Mouse (Mus musculus) C2C12 (cell line): ENCODE data around the gene Gucy2g. TPM values are rescaled to one million over a fixed set of nuclear protein-coding genes. Genes with fewer than 3 reads are reported as not detected.
"Not testable (repeated sequence)": the region's sequence is repeated elsewhere in the genome, so short reads cannot be mapped to it uniquely, and the experiment has no call there.

Experiments
- H3K27me3 ChIP-seq: one replicate; pipeline ENCODE4 v1.6.1; 2011; ENCODE audit not compliant: control insufficient read depth, insufficient read depth, insufficient read length
- H3K36me3 ChIP-seq: one replicate; pipeline ENCODE4 v1.6.1; 2011; ENCODE audit not compliant: control insufficient read depth, insufficient read depth
- H3K4me3 ChIP-seq: one replicate; pipeline ENCODE4 v1.5.1; 2011; ENCODE audit warnings: mild to moderate bottlenecking, control low read depth; ENCODE audit not compliant: poor library complexity, insufficient read depth, severe bottlenecking
- H3K79me2 ChIP-seq: one replicate; pipeline ENCODE4 v1.6.1; 2011; ENCODE audit not compliant: control insufficient read depth, insufficient read depth
- H3K79me3 ChIP-seq: one replicate; pipeline ENCODE4 v1.6.1; 2011; ENCODE audit warnings: low read depth, control low read depth
- H3ac ChIP-seq: one replicate; pipeline ENCODE3; 2011; ENCODE audit warnings: low read depth; ENCODE audit not compliant: control insufficient read depth, insufficient read length
- CEBPB ChIP-seq: IDR thresholded peaks from one replicate; pipeline ENCODE4 v1.6.1; 2011; ENCODE audit warnings: low read depth, mild to moderate bottlenecking, control low read depth, moderate library complexity
- CTCF ChIP-seq: IDR thresholded peaks from one replicate; pipeline ENCODE4 v1.5.1; 2011; ENCODE audit not compliant: control insufficient read depth, insufficient read depth, insufficient read length
- FOSL1 ChIP-seq: IDR thresholded peaks from one replicate; pipeline ENCODE4 v1.8.0; 2011; ENCODE audit warnings: mild to moderate bottlenecking, low read length; ENCODE audit not compliant: poor library complexity, insufficient read depth, severe bottlenecking
- MAX ChIP-seq: IDR thresholded peaks from one replicate; pipeline ENCODE4 v1.6.1; 2011; ENCODE audit warnings: mild to moderate bottlenecking, control low read depth
- MYOD1 ChIP-seq: IDR thresholded peaks from one replicate; pipeline ENCODE4 v1.6.1; 2011; ENCODE audit warnings: low read depth; ENCODE audit not compliant: control insufficient read depth, insufficient read length
- MYOG ChIP-seq: IDR thresholded peaks from one replicate; pipeline ENCODE4 v1.6.1; 2011; ENCODE audit not compliant: control insufficient read depth, insufficient read length; ENCODE audit errors: extremely low read depth
- USF1 ChIP-seq: IDR thresholded peaks from one replicate; pipeline ENCODE4 v1.6.1; 2011; ENCODE audit warnings: low read depth, mild to moderate bottlenecking, control low read depth, moderate library complexity
- polyA plus RNA-seq: library from polyadenylated mRNA; unstranded; fragments of >200 nt; fragmentation: generic; extraction: Trizol; gene quantifications from one replicate; pipeline ENCODE4 v1.2.1, GENCODE M21; 2012; ENCODE audit warnings: missing spikeins

Gucy2g gene
- polyA plus RNA-seq, 1 experiment, result 0.02 TPM

- TF ChIP-seq MYOG, result no peak
- no peak for TF ChIP-seq USF1
- TF ChIP-seq CEBPB, result no peak
- no peak for TF ChIP-seq CTCF
- TF ChIP-seq MYOD1, result no peak
- no peak for TF ChIP-seq FOSL1
- no peak for TF ChIP-seq MAX
- H3K36me3 ChIP-seq, result no peaks in the 10 kb centered on the region
- H3K27me3 ChIP-seq, result peaks cover 11% of the 10 kb centered on the region
- H3K79me3 ChIP-seq, result no peaks in the 10 kb centered on the region
- H3K4me3 ChIP-seq, result no peak overlapping the region
- H3K79me2 ChIP-seq, result no peaks in the 10 kb centered on the region
- H3ac ChIP-seq, result no peak overlapping the region
Measured at GRCm38 (mm10) chr19:55159826-55160225, 81.2 kb downstream of the Gucy2g start.

DNA sequence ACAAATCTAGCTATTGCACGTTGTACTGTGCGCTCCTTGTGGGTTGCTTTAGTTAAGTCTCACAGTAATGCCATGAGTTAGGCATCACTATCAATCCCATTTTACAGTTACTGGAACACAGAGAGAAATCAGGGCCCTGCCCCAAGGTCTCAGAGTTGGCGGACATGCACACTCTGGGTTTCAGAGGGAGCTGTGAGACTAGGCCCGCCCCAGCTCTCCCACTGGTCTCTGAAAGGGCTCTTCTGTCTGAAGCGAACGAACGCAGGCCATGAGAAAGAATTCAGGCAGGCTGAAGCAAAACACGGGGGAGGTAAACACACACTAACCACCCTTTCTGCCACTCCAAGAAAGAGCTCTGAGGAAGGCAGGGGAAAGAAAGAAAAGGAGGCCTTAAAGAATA is 82.4 kb downstream of the Gucy2g start:
- TF ChIP-seq MYOG (no peak), FOSL1 (no peak), CEBPB (no peak), MAX (no peak), CTCF (no peak), MYOD1 (no peak), USF1 (no peak)
- H3K79me3 ChIP-seq, result no peaks in the 10 kb centered on the region

DNA sequence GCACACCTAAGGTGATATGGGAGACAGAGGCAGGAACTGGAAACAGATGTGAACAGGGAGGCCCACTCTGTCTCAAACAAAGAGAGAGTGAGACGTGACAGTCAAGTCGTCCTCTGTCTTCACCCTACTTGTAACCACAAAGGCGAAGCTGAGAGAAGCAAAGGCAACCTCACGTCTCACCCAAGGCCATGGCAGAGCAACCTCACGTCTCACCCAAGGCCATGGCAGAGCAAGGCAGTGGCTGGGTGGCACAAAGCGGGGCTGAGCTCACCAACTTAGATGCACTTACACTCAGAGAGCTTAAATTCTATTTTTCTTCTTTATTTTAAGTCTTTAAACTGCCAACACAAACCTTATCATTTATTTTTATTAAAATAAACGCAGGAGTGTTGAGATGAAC is 84.0 kb downstream of the Gucy2g start:
- no peaks in the 10 kb centered on the region for H3K79me2 ChIP-seq
- H3K27me3 ChIP-seq, result peaks cover 6% of the 10 kb centered on the region
- H3K79me3 ChIP-seq, result no peaks in the 10 kb centered on the region
- H3ac ChIP-seq, result no peak overlapping the region
- TF ChIP-seq CEBPB (no peak), FOSL1 (no peak), MAX (no peak), MYOG (no peak), USF1 (no peak), MYOD1 (no peak), CTCF (no peak)
- no peaks in the 10 kb centered on the region for H3K36me3 ChIP-seq
- H3K4me3 ChIP-seq, result no peak overlapping the region

More for the DNA sequence above, 82.4 kb downstream of the Gucy2g start:
- H3K79me2 ChIP-seq, result no peaks in the 10 kb centered on the region
- H3K4me3 ChIP-seq, result no peak overlapping the region
- peaks cover 6% of the 10 kb centered on the region for H3K27me3 ChIP-seq
- no peaks in the 10 kb centered on the region for H3K36me3 ChIP-seq
- H3ac ChIP-seq, result no peak overlapping the region

- Histone ChIP-seq H3K36me3 (no peaks in the 10 kb centered on the region), H3K79me3 (no peaks in the 10 kb centered on the region), H3K27me3 (peaks cover 4% of the 10 kb centered on the region), H3K4me3 (no peak overlapping the region), H3K79me2 (no peaks in the 10 kb centered on the region), H3ac (no peak overlapping the region)
- no peak for TF ChIP-seq MYOG
- no peak for TF ChIP-seq CTCF
- no peak for TF ChIP-seq USF1
- TF ChIP-seq MAX, result no peak
- no peak for TF ChIP-seq FOSL1
- no peak for TF ChIP-seq CEBPB
- no peak for TF ChIP-seq MYOD1
Measured at GRCm38 (mm10) chr19:55152983-55153382, 88.1 kb downstream of the Gucy2g start.

- H3K79me3 ChIP-seq, H3K36me3 ChIP-seq, H3ac ChIP-seq, H3K4me3 ChIP-seq, H3K79me2 ChIP-seq, H3K27me3 ChIP-seq: not testable (repeated sequence)
Measured at GRCm38 (mm10) chr19:55152274-55152673, 88.8 kb downstream of the Gucy2g start.

- H3K27me3 ChIP-seq, result peaks cover 12% of the 10 kb centered on the region
- no peak overlapping the region for H3ac ChIP-seq
- no peaks in the 10 kb centered on the region for H3K79me3 ChIP-seq
- TF ChIP-seq FOSL1 (no peak), MYOG (no peak), MYOD1 (no peak), USF1 (no peak), CTCF (no peak), MAX (no peak), CEBPB (no peak)
- no peak overlapping the region for H3K4me3 ChIP-seq
- no peaks in the 10 kb centered on the region for H3K36me3 ChIP-seq
- no peaks in the 10 kb centered on the region for H3K79me2 ChIP-seq
Measured at GRCm38 (mm10) chr19:55149646-55150045, 91.4 kb downstream of the Gucy2g start.

- Histone ChIP-seq H3K36me3 (no peaks in the 10 kb centered on the region), H3K27me3 (peaks cover 15% of the 10 kb centered on the region), H3K4me3 (no peak overlapping the region), H3ac (no peak overlapping the region), H3K79me3 (no peaks in the 10 kb centered on the region), H3K79me2 (no peaks in the 10 kb centered on the region)
- TF ChIP-seq MYOG (no peak), CTCF (no peak), USF1 (no peak), FOSL1 (no peak), MYOD1 (no peak), CEBPB (no peak), MAX (no peak)
Measured at GRCm38 (mm10) chr19:55148109-55148508, 92.9 kb downstream of the Gucy2g start.
